Mouse (Mus musculus) embryonic fibroblast, embryonic 13.5 days (primary cell): Measurements from ENCODE around the gene Rnf151. TPM values are rescaled to one million over a fixed set of nuclear protein-coding genes. Genes with fewer than 3 reads are reported as not detected.

Experiments
- H3K27ac ChIP-seq: 2 replicates; pipeline ENCODE4 v1.5.1; 2012; ENCODE audit warnings: low read length, control low read depth, inconsistent platforms; ENCODE audit not compliant: insufficient read depth
- H3K4me1 ChIP-seq: 2 replicates; pipeline ENCODE4 v1.6.1; 2011; ENCODE audit warnings: low read length; ENCODE audit not compliant: control insufficient read depth, insufficient read depth
- H3K4me3 ChIP-seq: 2 replicates; pipeline ENCODE4 v1.5.1; 2011; ENCODE audit warnings: mild to moderate bottlenecking, control low read depth, low read length; ENCODE audit not compliant: insufficient read depth
- CTCF ChIP-seq: IDR thresholded peaks from 2 replicates; pipeline ENCODE4 v1.5.1; 2011; ENCODE audit warnings: mild to moderate bottlenecking, control low read depth, low read length, moderate library complexity, borderline replicate concordance; ENCODE audit not compliant: insufficient read depth
- POLR2A ChIP-seq: IDR thresholded peaks from 2 replicates; pipeline ENCODE4 v1.6.1; 2011; ENCODE audit warnings: low read depth, mild to moderate bottlenecking, control low read depth, low read length, moderate library complexity
- polyA plus RNA-seq: library from polyadenylated mRNA; stranded (reverse); fragments of >200 nt; gene quantifications from 2 replicates; pipeline ENCODE4 v1.2.4, GENCODE M21; 2011; ENCODE audit warnings: low read depth; ENCODE audit not compliant: missing spikeins, insufficient read length

The Rnf151 gene
- polyA plus RNA-seq, 1 experiment: 0.58 TPM

- TF ChIP-seq POLR2A: no peak
- TF ChIP-seq CTCF: no peak
- no peak overlapping the region for H3K27ac ChIP-seq
- no peak overlapping the region for H3K4me3 ChIP-seq
- H3K4me1 ChIP-seq: no peaks in the 10 kb centered on the region
Observed at GRCm38 (mm10) chr17:24733434-24734050, 15.7 kb upstream of the Rnf151 start.

- TF ChIP-seq POLR2A (no peak), CTCF (no peak)
- Histone ChIP-seq H3K4me3 (no peak overlapping the region), H3K4me1 (no peaks in the 10 kb centered on the region), H3K27ac (no peak overlapping the region)
Observed at GRCm38 (mm10) chr17:24732233-24732935, 14.5 kb upstream of the Rnf151 start.

GRCm38 (mm10) chr17:24730787-24731186, 12.9 kb upstream of the Rnf151 start:
- Histone ChIP-seq H3K27ac (no peak overlapping the region), H3K4me3 (no peak overlapping the region), H3K4me1 (no peaks in the 10 kb centered on the region)
- TF ChIP-seq POLR2A (no peak), CTCF (no peak)

- TF ChIP-seq CTCF: no peak
- no peak for TF ChIP-seq POLR2A
- Histone ChIP-seq H3K4me1 (no peaks in the 10 kb centered on the region), H3K27ac (no peak overlapping the region), H3K4me3 (no peak overlapping the region)
Observed at GRCm38 (mm10) chr17:24729067-24729466, 11.2 kb upstream of the Rnf151 start.

- Histone ChIP-seq H3K4me3 (no peak overlapping the region), H3K4me1 (no peaks in the 10 kb centered on the region), H3K27ac (no peak overlapping the region)
- no peak for TF ChIP-seq CTCF
- TF ChIP-seq POLR2A: no peak
Observed at GRCm38 (mm10) chr17:24728184-24728583, 10.3 kb upstream of the Rnf151 start.

- TF ChIP-seq POLR2A (no peak), CTCF (no peak)
- H3K4me3 ChIP-seq: no peak within 1 kb of the TSS
- no peaks in the 10 kb centered on the region for H3K4me1 ChIP-seq
- no peak within 1 kb of the TSS for H3K27ac ChIP-seq
Observed at GRCm38 (mm10) chr17:24727618-24728017, 9.8 kb upstream of the Rnf151 start, which contains the start of gene Rpl3l. Gene Rpl3l, plus strand, starts transcription at chr17:24727820.

DNA sequence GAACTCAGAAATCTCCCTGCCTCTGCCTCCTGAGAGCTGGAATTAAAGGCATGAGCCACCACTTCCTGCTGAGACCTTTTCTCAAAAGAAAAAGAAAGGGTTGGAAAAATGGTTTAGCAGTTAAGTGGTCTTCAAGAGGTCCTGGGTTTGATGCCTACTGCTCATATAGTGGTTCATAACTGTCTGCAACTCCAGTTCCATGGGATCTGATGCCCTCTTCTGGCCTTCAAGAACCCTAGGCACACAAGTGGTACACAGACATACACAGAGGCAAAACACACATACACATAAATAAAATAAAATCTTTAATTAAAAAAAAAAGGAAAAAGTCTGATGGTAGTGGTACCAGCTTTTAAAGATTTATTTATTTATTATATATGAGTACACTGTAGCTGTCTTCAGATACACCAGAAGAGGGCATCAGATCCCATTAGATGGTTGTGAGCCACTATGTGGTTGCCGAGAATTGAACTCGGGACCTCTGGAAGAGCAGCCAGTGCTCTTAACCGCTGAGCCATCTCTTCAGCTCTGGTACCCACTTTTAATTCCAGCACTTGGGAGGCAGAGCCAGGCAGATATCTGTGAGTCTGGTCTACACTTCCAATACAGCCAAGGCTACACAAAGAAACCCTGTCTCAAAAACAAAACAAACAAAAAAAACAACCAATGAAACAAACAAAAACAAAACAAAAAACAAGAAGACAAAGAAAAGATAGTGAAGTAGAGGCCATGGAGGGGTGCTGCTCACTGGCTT, 8.0 kb upstream of the Rnf151 start:
- TF ChIP-seq CTCF: no peak
- TF ChIP-seq POLR2A: no peak
- Histone ChIP-seq H3K4me1 (no peaks in the 10 kb centered on the region), H3K4me3 (no peak overlapping the region), H3K27ac (no peak overlapping the region)

DNA sequence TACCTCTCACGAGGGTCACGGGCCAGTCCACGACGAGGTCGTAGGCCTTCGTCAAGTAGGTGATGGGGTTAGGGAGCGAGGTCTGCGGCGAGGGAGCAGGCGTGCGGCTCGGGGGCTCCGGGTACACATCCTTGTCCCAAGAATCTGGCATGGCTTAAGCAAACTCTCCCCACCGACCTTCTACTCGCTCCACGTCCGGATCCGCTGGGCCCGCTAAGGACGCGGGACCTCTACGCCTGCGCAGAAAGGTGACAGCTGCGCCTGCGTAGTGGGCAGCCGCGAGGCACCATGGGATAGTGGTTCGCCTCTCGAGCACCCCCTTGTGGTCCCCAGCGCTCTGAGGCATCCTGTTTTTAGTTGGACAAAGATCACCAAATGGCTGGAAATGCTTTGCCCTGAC, 6.3 kb upstream of the Rnf151 start, which contains the start of gene Ndufb10:
Gene Ndufb10 (minus strand): TSS at position 295 of the 400 bp plus-strand sequence.
- TF ChIP-seq CTCF (peak; percentile 90), POLR2A (peak; percentile 94)
- Histone ChIP-seq H3K4me1 (no peaks in the 10 kb centered on the region), H3K27ac (peak within 1 kb of the TSS; percentile 57)

DNA sequence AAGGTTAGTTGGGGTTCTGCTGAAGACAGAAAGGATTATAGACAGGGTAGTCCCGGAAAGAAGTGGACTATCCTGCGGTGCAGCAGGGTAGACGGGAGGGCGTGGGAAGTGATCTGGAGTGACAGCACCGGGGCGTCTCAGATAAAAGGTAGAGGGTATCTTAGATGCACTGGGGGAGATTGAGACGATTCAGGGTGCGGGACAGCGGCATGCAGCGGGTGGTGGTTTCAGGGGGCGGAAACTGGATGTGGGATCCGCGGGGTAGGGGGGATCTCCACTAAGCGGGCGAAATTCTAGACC, 6.0 kb upstream of the Rnf151 start:
- TF ChIP-seq POLR2A: no peak
- no peak for TF ChIP-seq CTCF
- Histone ChIP-seq H3K27ac (peak overlapping the region; percentile 57), H3K4me1 (no peaks in the 10 kb centered on the region), H3K4me3 (peak overlapping the region; percentile 81)

More for the DNA sequence above, 6.3 kb upstream of the Rnf151 start, which contains the start of gene Ndufb10:
- H3K4me3 ChIP-seq: peak within 1 kb of the TSS; percentile 81
